Mouse (Mus musculus) spleen, postnatal 36 days (tissue): ENCODE measurements at regions not wholly inside any gene's neighbourhood (a gene's known extent, or its start where the extent isn't known, plus 50 kb on each side); places are given as distances from the start of the nearest gene placed in this dataset.
"Not testable (repeated sequence)": the region's sequence is repeated elsewhere in the genome, so short reads cannot be mapped to it uniquely, and the experiment has no call there.

ENCODE experiments used
- DNase-seq, 2 experiments: peaks; one replicate each; pipeline ENCODE4 v3.0.0; 2022; ENCODE audit warnings: low spot score in 2 of 2, mixed read lengths in 1 of 2

GRCm38 (mm10) chr17:47271979-47272677 is 96.6 kb upstream of the Mrps10 start:
- DNase-seq = peak; percentile 25 to 31

- DNase-seq = no peak
Measured at GRCm38 (mm10) chr17:47269053-47269891, 99.4 kb upstream of the Mrps10 start.

- no peak for DNase-seq
Measured at GRCm38 (mm10) chr17:47267843-47268242, 100.8 kb upstream of the Mrps10 start.

- DNase-seq = no peak
Measured at GRCm38 (mm10) chr17:47267076-47267475, 101.6 kb upstream of the Mrps10 start.

- no peak for DNase-seq
Measured at GRCm38 (mm10) chr17:47266335-47266734, 102.4 kb upstream of the Mrps10 start.

GRCm38 (mm10) chr17:47262986-47263385 is 105.7 kb upstream of the Mrps10 start:
- no peak for DNase-seq

- DNase-seq = no peak
Measured at GRCm38 (mm10) chr17:47262141-47262540, 106.5 kb upstream of the Mrps10 start.

GRCm38 (mm10) chr17:47260976-47261375 is 107.7 kb upstream of the Mrps10 start:
- DNase-seq = no peak

- DNase-seq = no peak
Measured at GRCm38 (mm10) chr17:47258296-47258695, 110.4 kb upstream of the Mrps10 start.

- no peak for DNase-seq
Measured at GRCm38 (mm10) chr17:47255209-47255608, 113.5 kb upstream of the Mrps10 start.

GRCm38 (mm10) chr17:47254026-47254425 is 114.7 kb upstream of the Mrps10 start:
- no peak for DNase-seq

- peak; percentile 22 to 49 for DNase-seq
Measured at GRCm38 (mm10) chr17:47250001-47250400, 118.7 kb upstream of the Mrps10 start.

- no peak for DNase-seq
Measured at GRCm38 (mm10) chr17:47249176-47249575, 119.5 kb upstream of the Mrps10 start.

GRCm38 (mm10) chr17:47248053-47248452 is 120.6 kb upstream of the Mrps10 start:
- no peak for DNase-seq

- DNase-seq = no peak
Measured at GRCm38 (mm10) chr17:47247516-47247915, 121.2 kb upstream of the Mrps10 start.

- DNase-seq = no peak
Measured at GRCm38 (mm10) chr17:47246605-47247004, 122.1 kb upstream of the Mrps10 start.

GRCm38 (mm10) chr17:47245635-47246034 is 123.1 kb upstream of the Mrps10 start:
- DNase-seq = no peak

GRCm38 (mm10) chr17:47239086-47239485 is 129.6 kb upstream of the Mrps10 start:
- DNase-seq = no peak

GRCm38 (mm10) chr17:47237881-47238280 is 130.8 kb upstream of the Mrps10 start:
- DNase-seq = not testable (repeated sequence)

- no peak for DNase-seq
Measured at GRCm38 (mm10) chr17:47234343-47234742, 134.3 kb upstream of the Mrps10 start.

- no peak for DNase-seq
Measured at GRCm38 (mm10) chr17:47233003-47233678, 135.5 kb upstream of the Mrps10 start.

- no peak for DNase-seq
Measured at GRCm38 (mm10) chr17:47230715-47231114, 138.0 kb upstream of the Mrps10 start.
